8 mouse cellular contexts compared by ENCODE assay signal in genomic region chrX:76201366-76201765, GRCm38 (mm10).
DNase-seq lines count a peak whose midpoint lies in the region; ATAC-seq lines count a peak whose summit lies in the region.

No protein-coding gene starts in this region.

- no peak overlapping the region for H3K4me2 ChIP-seq in hindbrain, embryonic 11.5 days (replicated peaks; ENCODE audit: low read depth, low read length)
- H3K4me2 ChIP-seq in hindbrain, embryonic 12.5 days (replicated peaks) = no peak overlapping the region
- H3K4me2 ChIP-seq in limb, embryonic 11.5 days (ENCODE audit: low read depth, severe bottlenecking) = no peak overlapping the region

- H3K4me1 ChIP-seq in hindbrain, embryonic 11.5 days (replicated peaks; ENCODE audit: control insufficient read depth, insufficient read depth, low read length) = no peaks in the 10 kb centered on the region
- no peaks in the 10 kb centered on the region for H3K4me1 ChIP-seq in hindbrain, embryonic 12.5 days
- H3K4me1 ChIP-seq in limb, embryonic 11.5 days (ENCODE audit: control insufficient read depth, insufficient read depth, low read length) = no peaks in the 10 kb centered on the region

- no peak overlapping the region for H3K9ac ChIP-seq in hindbrain, embryonic 11.5 days (ENCODE audit: low read depth, low read length)
- H3K9ac ChIP-seq in hindbrain, embryonic 12.5 days = no peak overlapping the region
- H3K9ac ChIP-seq in limb, embryonic 11.5 days (ENCODE audit: low read length) = no peak overlapping the region

- H3K4me3 ChIP-seq in hindbrain, embryonic 11.5 days (ENCODE audit: low read depth, low read length) = no peak overlapping the region
- H3K4me3 ChIP-seq in hindbrain, embryonic 12.5 days = no peak overlapping the region
- no peak overlapping the region for H3K4me3 ChIP-seq in limb, embryonic 11.5 days (ENCODE audit: low read depth, low read length)

- no peak for ATAC-seq in hindbrain, embryonic 11.5 days (ENCODE audit: low FRiP score)
- no peak for ATAC-seq in hindbrain, embryonic 12.5 days (ENCODE audit: low FRiP score)
- ATAC-seq in limb, embryonic 11.5 days (ENCODE audit: insufficient number of reproducible peaks, low FRiP score, low TSS enrichment, low read depth) = no peak

- 24% methylated on average over 4 of the region's 4 CpGs for WGBS in hindbrain, embryonic 11.5 days
- WGBS in hindbrain, embryonic 12.5 days = 28% methylated on average over 4 of the region's 4 CpGs
- 25% methylated on average over 4 of the region's 4 CpGs for WGBS in limb, embryonic 11.5 days

- H3K9me3 ChIP-seq in hindbrain, embryonic 11.5 days (ENCODE audit: control insufficient read depth, low read length) = no peaks in the 10 kb centered on the region
- no peaks in the 10 kb centered on the region for H3K9me3 ChIP-seq in hindbrain, embryonic 12.5 days (replicated peaks)
- no peaks in the 10 kb centered on the region for H3K9me3 ChIP-seq in limb, embryonic 11.5 days (ENCODE audit: control insufficient read depth, low read length)

- no peaks in the 10 kb centered on the region for H3K36me3 ChIP-seq in hindbrain, embryonic 11.5 days (ENCODE audit: control insufficient read depth, insufficient read depth, low read length)
- H3K36me3 ChIP-seq in hindbrain, embryonic 12.5 days = no peaks in the 10 kb centered on the region
- H3K36me3 ChIP-seq in limb, embryonic 11.5 days (ENCODE audit: control insufficient read depth, insufficient read depth, low read length) = no peaks in the 10 kb centered on the region

- no peak overlapping the region for H3K27ac ChIP-seq in hindbrain, embryonic 11.5 days (ENCODE audit: low read depth, low read length)
- no peak overlapping the region for H3K27ac ChIP-seq in hindbrain, embryonic 12.5 days
- H3K27ac ChIP-seq in limb, embryonic 11.5 days (replicated peaks; ENCODE audit: low read depth, low read length) = no peak overlapping the region

- peak; percentile 51 for DNase-seq in hindbrain, embryonic 11.5 days (ENCODE audit: low spot score)
- peak; percentile 50 for DNase-seq in MEL-GATA-1-ER (ENCODE audit: extremely low read depth, low read depth)
- peak; percentile 25 for DNase-seq in c-Kit-positive CD71-positive TER-119-positive erythroid progenitor cells, embryonic 14.5 days (ENCODE audit: low spot score)
- DNase-seq in kidney, adult 8-10 months = peak; percentile 11 to 14
- peak; percentile 37 for DNase-seq in limb, embryonic 11.5 days (ENCODE audit: low spot score)
- DNase-seq in right cerebral cortex, postnatal 25 days = peak; percentile 4
- DNase-seq in thymus, postnatal 10 days (ENCODE audit: low spot score in 2 of 2) = no peak

- H3K27me3 ChIP-seq in hindbrain, embryonic 11.5 days (ENCODE audit: control insufficient read depth, insufficient read depth, low read length) = no peaks in the 10 kb centered on the region
- no peaks in the 10 kb centered on the region for H3K27me3 ChIP-seq in hindbrain, embryonic 12.5 days
- H3K27me3 ChIP-seq in limb, embryonic 11.5 days (ENCODE audit: control insufficient read depth, insufficient read depth, low read length) = no peaks in the 10 kb centered on the region

Comparison
In these comparisons a context has a peak if more than half of its experiments do, and no peak if none do; other contexts are left out.
1. DNase-seq: peak in hindbrain, embryonic 11.5 days (single experiment), MEL-GATA-1-ER (single experiment), c-Kit-positive CD71-positive TER-119-positive erythroid progenitor cells, embryonic 14.5 days (single experiment), kidney, adult 8-10 months (2 of 2), limb, embryonic 11.5 days (single experiment) and right cerebral cortex, postnatal 25 days (single experiment); none in thymus, postnatal 10 days (0 of 2).